Mouse (Mus musculus): ENCODE results near the gene Cnnm1.

Cnnm1 gene

GRCm38 (mm10) chr19:43440112-43440737 is at the start of gene Cnnm1:
TSS of gene Cnnm1 (plus strand) at chr19:43440436.
- DNase-seq: no peak

- peak; percentile 31 to 41 for DNase-seq
Observed at GRCm38 (mm10) chr19:43396327-43396726, 43.9 kb upstream of the Cnnm1 start.

GRCm38 (mm10) chr19:43407181-43407580 is 33.1 kb upstream of the Cnnm1 start:
- no peak for DNase-seq

GRCm38 (mm10) chr19:43415565-43415964 is 24.7 kb upstream of the Cnnm1 start:
- no peak for DNase-seq

- no peak for DNase-seq
Observed at GRCm38 (mm10) chr19:43420506-43420905, 19.7 kb upstream of the Cnnm1 start.

- DNase-seq: no peak
Observed at GRCm38 (mm10) chr19:43424082-43424481, 16.2 kb upstream of the Cnnm1 start.

DNA sequence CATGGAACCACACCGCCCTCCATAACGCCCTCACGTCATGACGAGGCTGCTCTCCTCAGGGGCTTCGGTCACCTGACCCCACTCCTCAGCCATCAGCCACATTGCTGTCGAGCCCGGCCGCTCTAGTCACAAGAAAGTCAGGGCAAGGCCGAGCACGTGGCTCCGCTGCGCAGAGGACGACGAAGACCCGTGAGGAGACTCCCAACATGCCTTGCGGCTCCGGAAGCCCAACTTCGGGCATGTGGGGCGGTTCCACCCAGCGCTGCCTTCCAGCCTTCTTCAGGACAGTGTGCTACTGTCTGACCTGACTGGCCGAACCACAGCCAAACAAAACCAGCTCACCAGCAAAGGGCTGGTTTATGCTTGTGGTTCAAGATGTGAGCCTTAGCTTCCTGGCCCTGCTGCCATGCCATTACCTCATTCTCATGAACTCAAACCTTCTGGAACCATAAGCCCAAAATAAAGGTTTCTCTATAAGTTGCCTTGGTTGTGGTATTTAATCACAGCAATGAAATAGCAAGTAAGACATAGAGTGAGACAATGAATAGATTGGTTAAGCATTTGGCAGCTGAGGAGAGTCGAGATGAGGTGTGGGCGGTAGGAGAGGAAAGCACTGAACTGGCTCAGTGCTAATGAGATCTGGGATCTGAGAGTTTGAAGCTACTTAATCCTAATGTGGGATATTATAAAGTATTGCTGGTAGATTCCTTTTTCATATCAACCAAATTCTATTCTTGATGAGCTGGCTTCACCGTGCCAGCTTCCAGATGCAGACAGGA is 12.6 kb upstream of the Cnnm1 start:
- DNase-seq: no peak

DNA sequence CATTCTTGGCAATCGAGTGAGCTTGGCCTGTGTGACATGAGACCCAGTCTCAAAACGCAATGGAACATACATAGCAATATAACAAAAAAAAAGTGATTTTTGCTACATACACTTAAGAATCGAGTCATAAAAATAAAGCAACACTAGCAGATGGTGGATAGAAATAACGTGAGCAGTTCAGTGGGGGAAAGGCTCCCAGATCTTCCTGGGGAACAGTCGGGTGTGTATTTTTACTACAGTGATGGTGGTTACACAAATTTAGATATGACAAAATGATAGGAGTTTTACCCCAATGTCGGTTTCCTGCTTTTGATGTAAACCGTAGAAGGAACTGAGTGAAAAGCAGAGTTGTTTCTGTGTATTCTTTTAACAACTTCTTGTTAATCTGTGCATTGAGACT is 990 bp upstream of the Cnnm1 start:
- no peak for DNase-seq

- no peak for DNase-seq
Observed at GRCm38 (mm10) chr19:43440768-43441660, 778 bp downstream of the Cnnm1 start.

DNA sequence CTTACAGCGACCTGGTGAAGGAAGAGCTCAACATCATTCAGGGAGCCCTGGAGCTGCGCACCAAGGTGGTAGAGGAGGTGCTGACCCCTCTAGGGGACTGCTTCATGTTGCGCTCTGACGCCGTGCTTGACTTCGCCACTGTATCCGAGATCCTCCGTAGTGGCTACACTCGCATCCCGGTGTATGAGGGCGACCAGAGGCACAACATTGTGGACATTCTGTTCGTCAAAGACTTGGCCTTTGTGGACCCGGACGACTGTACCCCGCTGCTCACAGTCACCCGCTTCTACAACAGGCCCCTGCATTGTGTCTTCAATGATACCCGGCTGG is 1.4 kb downstream of the Cnnm1 start:
- no peak for DNase-seq

DNA sequence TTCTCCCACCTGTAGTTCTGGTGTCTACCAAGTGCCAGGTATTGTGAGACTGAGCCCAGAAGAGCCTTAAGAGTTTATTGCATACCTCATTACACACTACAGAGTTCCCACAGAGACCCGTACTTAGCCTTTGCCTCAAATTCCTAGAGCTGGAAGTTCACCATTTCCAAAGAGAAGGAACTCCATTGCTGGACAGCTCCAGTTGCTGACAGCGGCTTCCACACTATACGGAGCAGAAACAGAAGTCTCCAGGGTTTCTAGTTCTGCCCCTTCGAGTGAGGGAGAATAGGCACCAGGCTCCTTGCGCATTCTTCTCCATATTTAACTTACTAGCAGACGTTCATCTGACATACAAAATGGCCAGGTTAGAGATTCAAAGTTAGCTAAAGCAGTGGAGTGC is 2.0 kb downstream of the Cnnm1 start:
- DNase-seq: no peak

DNA sequence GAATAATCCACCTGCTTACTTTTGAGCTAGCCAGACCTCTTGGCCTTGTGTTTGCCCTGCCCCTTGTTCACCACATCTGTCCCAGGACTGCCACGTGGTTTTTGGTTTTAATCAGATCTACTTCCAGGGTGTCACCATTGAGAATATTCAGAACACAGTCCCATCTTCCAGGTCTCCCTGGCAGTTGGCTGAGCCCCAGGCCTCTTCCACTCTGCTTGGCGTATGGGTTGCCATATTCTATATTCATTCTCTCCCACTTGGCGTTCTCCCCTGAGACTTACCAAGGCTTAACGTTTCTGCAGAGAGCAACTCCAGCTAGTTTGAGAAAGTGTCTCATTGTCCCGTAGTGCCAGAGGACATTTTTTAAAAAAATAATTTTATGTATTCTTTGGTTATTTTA is 2.7 kb downstream of the Cnnm1 start:
- no peak for DNase-seq

DNA sequence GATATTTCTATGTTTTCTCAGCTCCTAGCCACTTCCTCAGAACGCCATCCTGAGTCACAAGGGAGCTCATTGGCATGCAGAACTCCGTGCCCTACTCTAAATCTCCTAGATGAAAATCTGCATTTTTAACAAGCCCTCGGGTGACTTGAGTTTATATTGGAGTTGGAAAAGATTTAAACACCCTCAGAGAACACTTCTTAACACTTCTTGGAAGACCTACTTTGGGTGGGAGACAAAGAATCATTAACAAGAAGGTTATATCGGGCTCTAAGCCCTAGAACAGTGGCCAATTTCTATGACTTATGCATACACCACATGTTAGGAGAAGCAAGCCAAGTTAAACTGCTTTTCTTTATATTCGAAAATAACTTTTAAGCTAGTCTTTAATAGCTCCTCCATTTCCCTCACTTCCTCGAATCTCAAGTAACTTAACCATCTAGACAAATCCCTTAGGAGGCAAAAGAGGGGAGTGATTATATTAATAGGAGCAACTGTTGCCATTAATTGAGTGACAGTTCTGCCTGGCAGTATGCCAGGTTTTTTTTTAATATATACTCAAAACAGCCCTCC is 4.5 kb downstream of the Cnnm1 start:
- no peak for DNase-seq

DNA sequence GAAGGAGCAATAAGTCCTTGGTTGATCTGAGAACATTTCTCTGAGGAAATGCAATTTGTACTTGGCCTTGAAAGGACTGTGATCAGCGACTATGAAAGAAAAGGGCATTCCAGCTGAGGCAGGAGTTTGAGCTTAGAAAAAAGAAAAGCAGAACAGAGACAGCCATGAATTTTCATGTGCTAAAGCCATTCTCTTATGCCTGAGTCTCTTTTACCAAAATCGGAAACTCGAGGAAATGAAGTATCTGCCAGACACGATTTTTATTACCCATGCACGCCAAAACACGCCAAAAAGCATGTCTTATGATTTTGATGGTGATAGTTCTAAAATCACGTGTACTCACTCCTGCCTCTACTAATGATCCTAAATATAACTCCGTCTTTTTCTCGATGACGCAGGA is 11.3 kb downstream of the Cnnm1 start:
- no peak for DNase-seq

DNA sequence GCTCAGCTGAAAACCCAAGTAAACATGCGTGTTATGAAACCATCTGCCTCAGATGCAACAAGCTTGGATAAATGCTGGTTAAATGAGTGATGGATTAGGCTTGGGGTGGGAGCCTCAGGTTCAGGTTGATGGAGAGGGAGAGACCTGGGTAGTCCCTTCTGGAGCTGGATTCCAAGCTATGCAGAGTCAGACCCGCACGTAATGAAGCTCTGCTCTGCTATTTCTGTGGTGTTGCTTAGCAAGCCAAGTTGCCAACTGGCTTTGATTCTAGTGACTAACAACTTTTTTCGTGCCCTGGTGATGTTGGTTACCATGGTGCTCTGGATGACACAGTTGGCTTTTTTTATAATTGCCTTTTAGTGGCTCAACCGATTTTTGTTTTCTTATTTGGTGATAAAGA is 11.9 kb downstream of the Cnnm1 start:
- DNase-seq: no peak

DNA sequence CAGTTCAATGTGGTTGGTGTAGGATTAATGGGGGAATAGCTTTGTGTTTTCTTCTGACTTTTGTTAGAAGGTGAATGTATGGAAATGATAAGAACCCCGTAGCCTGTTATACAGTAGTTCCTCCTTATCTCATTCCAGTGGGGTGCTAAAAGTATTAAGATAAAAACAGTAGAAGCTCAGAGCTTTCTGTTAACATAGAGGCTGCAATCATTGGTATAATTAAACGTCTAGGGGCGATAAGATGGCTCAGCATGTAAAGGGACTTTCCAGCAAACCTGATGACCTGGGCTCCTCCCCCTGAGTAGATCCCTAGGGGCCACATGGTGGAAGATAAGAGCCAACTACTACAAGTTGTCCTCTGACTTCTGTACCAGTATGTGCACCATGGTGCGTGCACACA is 12.8 kb downstream of the Cnnm1 start:
- DNase-seq: no peak

DNA sequence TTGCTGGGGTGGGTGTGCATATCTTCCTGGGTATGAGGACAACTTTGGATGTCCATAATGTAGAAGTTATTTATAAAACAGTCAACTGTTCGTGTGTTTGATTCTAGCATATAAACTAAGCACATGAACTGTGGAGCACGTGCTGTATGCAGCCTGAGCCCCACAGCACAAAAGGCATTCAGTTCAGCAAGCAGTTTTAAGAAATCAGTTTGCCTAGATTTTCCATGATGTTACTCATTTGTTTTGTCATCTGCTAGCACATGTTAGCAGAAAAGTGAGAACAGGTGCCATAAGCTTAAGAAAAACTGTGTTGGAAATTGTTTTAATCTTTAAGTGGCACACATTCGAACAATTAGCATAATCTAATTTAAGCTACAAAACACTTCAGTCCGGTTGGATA is 19.7 kb downstream of the Cnnm1 start:
- no peak for DNase-seq

DNA sequence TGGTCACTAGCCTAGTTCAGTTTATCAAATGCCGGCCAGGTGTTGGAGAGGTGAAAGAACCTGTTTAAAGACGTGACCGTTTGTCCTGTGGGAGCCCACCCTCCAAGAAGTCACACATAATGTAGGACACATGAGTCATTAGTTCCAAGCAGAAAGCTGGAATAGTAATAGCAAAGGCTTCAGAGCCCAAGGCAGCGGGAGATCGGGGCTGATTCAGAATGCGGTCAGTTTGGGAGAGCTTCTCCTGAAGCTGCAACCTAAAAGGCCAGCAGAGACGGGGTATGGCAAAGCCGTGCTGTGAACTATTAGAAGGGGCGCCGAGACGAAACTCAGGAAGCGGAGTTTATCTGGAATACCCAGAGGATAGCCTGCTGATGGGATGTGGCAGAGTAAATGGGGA is 20.2 kb downstream of the Cnnm1 start:
- no peak for DNase-seq

- DNase-seq: no peak
Observed at GRCm38 (mm10) chr19:43462141-43462540, 21.9 kb downstream of the Cnnm1 start.

DNA sequence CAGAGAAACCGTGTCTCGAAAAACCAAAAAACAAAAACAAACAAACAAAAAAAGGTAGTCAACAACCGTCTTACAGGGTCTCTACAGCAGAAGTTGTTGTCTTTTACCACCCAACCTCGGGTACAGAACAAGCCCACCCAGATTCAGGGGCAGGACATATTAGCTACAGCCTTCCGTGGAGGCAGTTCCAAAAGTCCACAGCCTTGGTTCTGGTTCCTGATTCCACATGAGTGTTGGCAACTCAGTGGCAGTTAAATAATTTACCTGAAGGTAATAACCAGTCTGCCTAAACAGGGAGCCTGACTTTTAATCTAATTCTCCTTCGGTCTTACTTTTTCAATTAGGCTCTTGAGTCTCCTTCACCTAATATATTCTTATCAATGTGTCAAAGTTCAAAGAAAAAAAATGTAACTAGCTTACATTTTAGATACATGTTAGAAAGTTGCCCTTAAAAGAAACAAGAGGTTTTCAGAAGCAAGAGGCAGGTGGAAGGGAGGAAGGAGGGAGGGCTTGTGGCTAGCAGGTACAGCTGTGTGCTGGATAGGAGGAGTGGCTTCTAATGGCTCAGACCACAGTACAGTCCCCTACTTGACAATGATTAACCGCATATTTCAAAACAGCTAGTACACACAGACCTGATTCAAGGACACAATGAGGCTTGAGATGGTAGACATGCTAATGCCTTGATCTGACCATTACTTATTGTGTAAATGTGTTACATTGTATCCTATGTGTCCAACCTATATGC is 23.5 kb downstream of the Cnnm1 start:
- no peak for DNase-seq

GRCm38 (mm10) chr19:43464294-43464687 is 24.1 kb downstream of the Cnnm1 start:
- DNase-seq: no peak

DNA sequence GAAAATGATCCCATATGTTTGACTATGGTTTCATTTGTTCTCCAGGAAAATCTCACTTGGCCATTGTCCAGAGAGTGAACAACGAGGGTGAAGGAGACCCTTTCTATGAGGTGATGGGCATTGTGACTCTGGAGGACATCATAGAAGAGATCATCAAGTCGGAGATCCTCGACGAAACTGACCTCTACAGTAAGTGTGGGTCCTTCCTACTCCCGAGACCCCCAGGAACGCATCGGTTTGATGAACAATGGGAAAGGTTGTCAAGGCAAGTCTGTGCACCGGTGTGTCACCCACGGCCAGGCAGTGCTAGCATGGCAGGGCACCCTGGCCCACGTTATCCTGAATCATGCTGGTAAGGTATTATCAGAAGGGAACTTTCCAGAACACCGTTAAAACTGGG is 24.8 kb downstream of the Cnnm1 start:
- DNase-seq: no peak
